Mouse (Mus musculus) splenic B cell, adult 2 months (primary cell): ENCODE results near the gene Upf1.

Experiments used
- DNase-seq: peaks from one replicate; pipeline ENCODE4 v3.0.0-alpha.2; 2011; ENCODE audit warnings: low read depth, low spot score
- H3K27me3 ChIP-seq: 2 replicates; pipeline ENCODE4 v1.6.1; 2012; ENCODE audit warnings: mild to moderate bottlenecking, low read length, moderate library complexity, mixed read lengths; ENCODE audit not compliant: control insufficient read depth, poor library complexity, insufficient read depth, severe bottlenecking
- H3K36me3 ChIP-seq: 2 replicates; pipeline ENCODE4 v1.6.1; 2012; ENCODE audit warnings: mild to moderate bottlenecking, low read length, moderate library complexity, mixed read lengths; ENCODE audit not compliant: control insufficient read depth, poor library complexity, insufficient read depth, severe bottlenecking

Upf1 gene

DNA sequence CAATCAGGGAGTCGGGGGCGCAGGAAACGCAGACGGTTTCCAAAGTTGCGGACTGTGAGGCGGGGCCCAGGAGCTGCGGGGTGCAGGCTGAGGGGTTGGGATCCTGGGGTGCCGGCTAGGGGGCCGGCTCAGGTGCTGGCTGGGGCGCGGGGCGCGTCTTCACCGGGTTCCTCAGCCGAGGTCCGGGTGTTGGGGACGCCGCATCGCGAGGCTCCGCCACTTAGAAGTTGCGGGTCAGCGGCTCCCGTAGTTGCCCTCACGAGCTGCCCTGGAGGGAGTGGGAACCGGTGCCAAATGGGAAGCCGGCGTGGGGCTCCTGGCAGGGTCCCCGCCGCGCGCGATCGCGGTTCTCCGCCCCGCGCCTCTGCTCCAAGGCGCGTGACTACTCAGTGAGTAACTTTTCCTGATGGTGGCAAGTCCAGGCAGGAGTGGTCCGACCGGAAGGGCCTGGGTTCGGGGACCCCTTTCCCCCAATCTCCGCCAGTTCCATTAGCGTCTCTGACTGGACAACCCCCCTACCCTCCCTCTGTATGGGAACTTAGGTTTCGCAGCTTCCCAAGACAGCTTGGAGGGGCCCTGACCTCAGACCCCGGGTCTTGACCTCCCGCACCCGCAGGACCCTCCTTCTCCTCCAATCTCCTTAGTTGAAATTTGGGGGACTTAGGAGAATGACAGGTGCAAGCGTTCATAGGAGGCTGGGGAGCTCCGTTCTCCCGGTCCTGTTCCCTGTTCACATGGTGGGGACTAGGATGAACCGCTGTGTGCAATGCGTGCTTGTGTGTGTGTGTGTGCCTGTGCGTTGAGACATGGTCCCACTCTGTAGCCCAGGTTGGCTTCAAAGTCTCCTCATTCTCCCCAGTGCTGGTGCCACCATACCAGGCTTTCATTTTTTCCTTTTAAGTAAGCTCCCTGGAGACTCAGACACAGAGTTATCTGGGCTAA lies 69.7 kb downstream of the Upf1 start:
- H3K27me3 ChIP-seq, result no peaks in the 10 kb centered on the region
- DNase-seq, result peak; percentile 16
- H3K36me3 ChIP-seq, result no peaks in the 10 kb centered on the region; the same call in 1 of the 2 replicates

DNA sequence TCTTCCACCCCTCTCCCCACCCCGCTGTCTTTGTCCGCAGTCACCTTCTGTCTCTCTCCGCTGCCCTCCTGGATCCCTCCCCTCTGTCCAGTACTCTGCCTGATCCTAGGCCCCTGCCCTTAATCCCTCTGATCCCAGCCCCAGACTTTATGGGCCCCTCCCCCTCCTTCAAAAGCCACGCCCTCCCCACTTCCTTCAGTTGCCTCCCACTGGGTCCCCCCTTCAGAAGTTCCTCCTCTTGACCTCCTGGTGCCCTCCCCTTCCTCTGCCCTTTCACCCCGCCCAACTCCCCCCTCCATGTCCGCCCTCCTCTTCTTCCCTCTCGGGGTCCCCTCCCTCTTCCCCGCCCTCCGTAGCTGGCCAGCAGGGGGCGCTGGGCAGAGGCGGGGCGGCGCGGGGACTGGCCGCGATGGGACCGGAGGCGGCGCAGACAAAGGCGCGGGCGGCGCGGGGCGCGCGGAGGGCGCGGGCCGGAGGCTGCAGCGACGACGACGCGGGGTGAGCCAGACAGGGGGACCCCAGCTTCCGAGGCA lies 70.4 kb downstream of the Upf1 start, which contains the start of gene Homer3:
Gene Homer3, plus strand, starts transcription at position 225 of the 533 bp plus-strand sequence.
- DNase-seq, result peak; percentile 93
- Histone ChIP-seq H3K36me3 (no peaks in the 10 kb centered on the region; the same call in 1 of the 2 replicates), H3K27me3 (no peaks in the 10 kb centered on the region)
